Mouse (Mus musculus): Measurements from ENCODE around the gene Tmub2.

DNA sequence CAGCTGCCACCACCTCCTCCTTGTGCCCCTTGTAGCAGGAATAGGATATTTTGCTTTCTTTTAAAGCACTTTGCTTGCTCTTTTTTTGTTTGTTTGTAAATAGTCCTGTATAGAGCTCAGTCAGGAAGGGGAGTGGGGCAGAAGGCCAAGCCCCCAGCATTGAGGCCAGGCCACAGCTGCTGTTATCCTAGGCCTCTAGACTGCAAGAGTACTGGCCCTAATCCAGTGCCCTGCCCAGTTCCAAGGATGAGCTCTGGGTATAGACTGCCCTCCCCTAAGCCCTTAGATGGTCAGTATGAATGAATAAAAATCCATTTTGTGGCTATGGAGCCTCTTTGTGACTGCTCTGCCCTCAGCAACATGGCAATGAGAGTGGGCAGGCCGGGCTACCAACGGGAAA, 4.2 kb downstream of the Tmub2 start:
- TF ChIP-seq CTCF (IDR thresholded peaks at IDR 0.05) (no peak), EP300 (IDR thresholded peaks at IDR 0.05) (no peak)
